Mouse (Mus musculus): ENCODE measurements around the gene Lax1. TPM values are rescaled to one million over a fixed set of nuclear protein-coding genes. Genes with fewer than 3 reads are reported as not detected.

Gene Lax1
- total RNA-seq, 2 experiments from 2014 or later, result not detected

DNA sequence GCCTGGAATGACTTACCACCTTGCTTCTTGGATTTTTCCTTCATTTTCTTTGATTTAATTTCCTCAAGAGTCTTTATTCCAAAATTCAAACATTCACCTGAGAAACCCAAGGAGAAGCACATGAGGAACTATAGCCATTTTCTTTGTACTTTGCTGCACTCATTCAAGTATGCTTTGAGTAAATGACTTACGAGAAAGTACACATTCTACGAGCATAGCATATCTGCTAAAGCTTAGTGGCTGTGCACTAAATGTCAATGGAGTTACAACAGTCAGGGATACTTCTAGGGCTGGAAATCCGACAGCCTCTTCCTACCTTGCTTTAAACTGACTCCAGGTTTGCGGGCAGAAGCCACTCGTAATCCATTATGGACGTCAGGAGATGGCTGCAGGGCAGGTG is 51.4 kb downstream of the Lax1 start:
- no peak for DNase-seq (ENCODE audit: low spot score)

DNA sequence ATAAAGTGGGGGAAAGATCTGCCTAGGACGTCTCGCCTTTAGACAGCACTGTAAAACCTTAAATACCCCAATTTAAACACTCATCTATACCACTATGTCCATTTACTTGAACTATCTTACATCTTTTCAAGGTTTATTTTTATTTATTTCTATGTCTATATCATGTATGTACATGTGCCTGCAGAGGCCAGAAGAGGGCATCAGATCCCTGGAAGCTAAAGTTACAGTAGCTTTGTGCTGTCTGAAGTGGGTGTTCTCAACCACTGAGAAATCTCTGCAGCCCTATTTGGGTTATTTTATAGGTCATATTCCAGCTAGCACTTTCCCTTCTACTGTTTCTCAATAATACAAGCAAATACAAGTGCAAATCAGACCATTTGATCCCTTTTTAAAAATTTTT is 57.7 kb downstream of the Lax1 start:
- DNase-seq (ENCODE audit: low spot score), result no peak

Small RNA genes lying within 50 kb of the gene (microRNA-seq; reads per million reads assigned to microRNA genes)
- gene Mir6903, result not detected

Other genes starting within 250 kb of the Lax1 start
- gene Snrpe, start 79.8 kb downstream of the Lax1 start, total RNA-seq (2021), result 10 to 100 TPM; 41.4 to 45.8 TPM
- gene Zbed6, start 29.2 kb downstream of the Lax1 start, total RNA-seq (2021), result 1 to 10 TPM; 4.8 to 6.1 TPM
- 10 to 100 TPM; 25.6 to 26.2 TPM for gene Gm38394, start 28.8 kb downstream of the Lax1 start, total RNA-seq (2021)
- gene Atp2b4, start 110.9 kb upstream of the Lax1 start, total RNA-seq (2021), result 10 to 100 TPM in 1 of 2 experiments, 1 to 10 TPM in 1; 7.1 to 11.6 TPM
- under 1 TPM in 1 of 2 experiments, not detected in 1; 0.19 TPM for gene Optc, start 217.9 kb upstream of the Lax1 start, total RNA-seq (2021)
- 10 to 100 TPM; 17.6 to 37.2 TPM for gene Prelp, start 231.3 kb upstream of the Lax1 start, total RNA-seq (2021)